Mouse (Mus musculus) kidney, adult 9 months (tissue): ENCODE data around the gene Myo15.
"Not testable (repeated sequence)": the region's sequence is repeated elsewhere in the genome, so short reads cannot be mapped to it uniquely, and the experiment has no call there.

Source experiments
- DNase-seq: peaks from one replicate; pipeline ENCODE4 v3.0.0; 2022

The Myo15 gene

GRCm38 (mm10) chr11:60469039-60469438, at the start of gene Myo15:
TSS of gene Myo15 (plus strand) at chr11:60469339.
- no peak for DNase-seq

GRCm38 (mm10) chr11:60422046-60422668, 47.0 kb upstream of the Myo15 start:
- DNase-seq: peak; percentile 17

GRCm38 (mm10) chr11:60423006-60423405, 46.1 kb upstream of the Myo15 start:
- no peak for DNase-seq

- DNase-seq: no peak
Measured at GRCm38 (mm10) chr11:60426417-60426816, 42.7 kb upstream of the Myo15 start.

GRCm38 (mm10) chr11:60427628-60428027, 41.5 kb upstream of the Myo15 start:
- no peak for DNase-seq

- no peak for DNase-seq
Measured at GRCm38 (mm10) chr11:60433501-60433900, 35.6 kb upstream of the Myo15 start.

- DNase-seq: no peak
Measured at GRCm38 (mm10) chr11:60435133-60435532, 34.0 kb upstream of the Myo15 start.

GRCm38 (mm10) chr11:60436618-60437017, 32.5 kb upstream of the Myo15 start:
- no peak for DNase-seq

- DNase-seq: not testable (repeated sequence)
Measured at GRCm38 (mm10) chr11:60439621-60440020, 29.5 kb upstream of the Myo15 start.

- peak; percentile 8 for DNase-seq
Measured at GRCm38 (mm10) chr11:60440176-60440575, 29.0 kb upstream of the Myo15 start.

GRCm38 (mm10) chr11:60442896-60443295, 26.2 kb upstream of the Myo15 start:
- DNase-seq: no peak

- DNase-seq: no peak
Measured at GRCm38 (mm10) chr11:60444007-60444406, 25.1 kb upstream of the Myo15 start.

GRCm38 (mm10) chr11:60454080-60454744, 14.9 kb upstream of the Myo15 start, which contains the start of gene Drg2:
TSS of gene Drg2 (plus strand) at chr11:60454591.
- peak; percentile 89 for DNase-seq

GRCm38 (mm10) chr11:60454745-60455087, 14.4 kb upstream of the Myo15 start:
- DNase-seq: no peak

- peak; percentile 35 for DNase-seq
Measured at GRCm38 (mm10) chr11:60457973-60458372, 11.2 kb upstream of the Myo15 start.

- DNase-seq: peak; percentile 92
Measured at GRCm38 (mm10) chr11:60465943-60466380, 3.2 kb upstream of the Myo15 start.

GRCm38 (mm10) chr11:60470743-60471142, 1.6 kb downstream of the Myo15 start:
- no peak for DNase-seq

- no peak for DNase-seq
Measured at GRCm38 (mm10) chr11:60474534-60474933, 5.4 kb downstream of the Myo15 start.

GRCm38 (mm10) chr11:60475668-60476362, 6.7 kb downstream of the Myo15 start:
- no peak for DNase-seq

GRCm38 (mm10) chr11:60478121-60478520, 9.0 kb downstream of the Myo15 start:
- DNase-seq: no peak

GRCm38 (mm10) chr11:60486267-60486666, 17.1 kb downstream of the Myo15 start:
- no peak for DNase-seq

- no peak for DNase-seq
Measured at GRCm38 (mm10) chr11:60492726-60493125, 23.6 kb downstream of the Myo15 start.

GRCm38 (mm10) chr11:60495692-60496091, 26.6 kb downstream of the Myo15 start:
- no peak for DNase-seq

GRCm38 (mm10) chr11:60507281-60507680, 38.1 kb downstream of the Myo15 start:
- no peak for DNase-seq
